Mouse (Mus musculus) left cerebral cortex, postnatal 25 days (tissue): ENCODE data around the gene Galns. TPM values are rescaled to one million over a fixed set of nuclear protein-coding genes. Genes with fewer than 3 reads are reported as not detected.

Source experiments
- DNase-seq, 2 experiments: peaks; one replicate each; pipeline ENCODE4 v3.0.0; 2022; ENCODE audit warnings: low spot score in 2 of 2, mixed read lengths in 1 of 2
- intact Hi-C: fragments of 180-260 bp; cut with DNase I; formaldehyde crosslinking; loops from one replicate; pipeline ENCODE4 v1.15.1; 2025
- total RNA-seq, 2 experiments: library from RNA; stranded (reverse); gene quantifications; 2 replicates each; pipeline ENCODE4 v1.2.3; 2021

The Galns gene
- total RNA-seq, result 1 to 10 TPM; 7.4 to 9.1 TPM

GRCm38 (mm10) chr8:122611295-122612133, at the start of gene Galns, which contains the start of gene Trappc2l:
Gene Galns (minus strand): TSS chr8:122611463.
Gene Trappc2l (plus strand): TSS chr8:122611640.
- peak; percentile 93 to 97 for DNase-seq
- intact Hi-C loops, result loop anchor here (10.0 kb wide), 1 partner anchor 453 kb away; the partner anchor contains the start of gene Spg7

- intact Hi-C loops, result no loop called here
- no peak for DNase-seq
Measured at GRCm38 (mm10) chr8:122660022-122660421, 48.8 kb upstream of the Galns start.

- DNase-seq, result no peak
- intact Hi-C loops, result no loop called here
Measured at GRCm38 (mm10) chr8:122658807-122659160, 47.5 kb upstream of the Galns start.

- no peak for DNase-seq
- intact Hi-C loops, result no loop called here
Measured at GRCm38 (mm10) chr8:122658149-122658806, 47.0 kb upstream of the Galns start.

- no peak for DNase-seq
- intact Hi-C loops, result no loop called here
Measured at GRCm38 (mm10) chr8:122656056-122656999, 45.1 kb upstream of the Galns start.

- intact Hi-C loops, result no loop called here
Measured at GRCm38 (mm10) chr8:122654768-122655167, 43.5 kb upstream of the Galns start.

GRCm38 (mm10) chr8:122652643-122653042, 41.4 kb upstream of the Galns start:
- no peak for DNase-seq
- intact Hi-C loops, result no loop called here

More at GRCm38 (mm10) chr8:122654768-122655167, 43.5 kb upstream of the Galns start:
- no peak for DNase-seq

GRCm38 (mm10) chr8:122651326-122651921, 40.2 kb upstream of the Galns start:
- no peak for DNase-seq
- intact Hi-C loops, result no loop called here

GRCm38 (mm10) chr8:122648192-122648970, 37.1 kb upstream of the Galns start:
- DNase-seq, result no peak
- intact Hi-C loops, result no loop called here

GRCm38 (mm10) chr8:122646337-122646736, 35.1 kb upstream of the Galns start:
- intact Hi-C loops, result no loop called here

GRCm38 (mm10) chr8:122644175-122644954, 33.1 kb upstream of the Galns start:
- DNase-seq, result no peak
- intact Hi-C loops, result no loop called here

More at GRCm38 (mm10) chr8:122646337-122646736, 35.1 kb upstream of the Galns start:
- DNase-seq, result no peak

GRCm38 (mm10) chr8:122642071-122642470, 30.8 kb upstream of the Galns start:
- peak; percentile 57 to 81 for DNase-seq
- intact Hi-C loops, result no loop called here

- peak; percentile 77 to 92 for DNase-seq
- intact Hi-C loops, result loop anchor here (1.0 to 2.0 kb wide), 3 partner anchors 27 to 111 kb away; no protein-coding TSS in a partner anchor
Measured at GRCm38 (mm10) chr8:122641406-122641805, 30.1 kb upstream of the Galns start.

- intact Hi-C loops, result loop anchor here (1.0 to 2.0 kb wide), 3 partner anchors 28 to 111 kb away; no protein-coding TSS in a partner anchor
- DNase-seq, result no peak
Measured at GRCm38 (mm10) chr8:122640825-122641224, 29.6 kb upstream of the Galns start.

- intact Hi-C loops, result loop anchor here (2.0 kb wide), 1 partner anchor 29 kb away; no protein-coding TSS in a partner anchor
Measured at GRCm38 (mm10) chr8:122639521-122640248, 28.4 kb upstream of the Galns start.

GRCm38 (mm10) chr8:122638601-122639000, 27.3 kb upstream of the Galns start:
- intact Hi-C loops, result no loop called here

More at GRCm38 (mm10) chr8:122639521-122640248, 28.4 kb upstream of the Galns start:
- DNase-seq, result peak in 1 of 2 experiments; percentile 34

GRCm38 (mm10) chr8:122637230-122637629, 26.0 kb upstream of the Galns start:
- intact Hi-C loops, result no loop called here
- no peak for DNase-seq

More at GRCm38 (mm10) chr8:122638601-122639000, 27.3 kb upstream of the Galns start:
- no peak for DNase-seq
